Mouse (Mus musculus): Measurements from ENCODE around the gene Olfr324. TPM values are rescaled to one million over a fixed set of nuclear protein-coding genes. Genes with fewer than 3 reads are reported as not detected.

Gene Olfr324
- total RNA-seq (2021): not detected

- intact Hi-C loops (cut with DNase I): no loop called here
- no peak for DNase-seq (ENCODE audit: low spot score in 2 of 2)
These were observed at the start of gene Olfr324 for GRCm38 (mm10) chr11:58594814-58595213. TSS of gene Olfr324 (plus strand) at chr11:58595114.

DNA sequence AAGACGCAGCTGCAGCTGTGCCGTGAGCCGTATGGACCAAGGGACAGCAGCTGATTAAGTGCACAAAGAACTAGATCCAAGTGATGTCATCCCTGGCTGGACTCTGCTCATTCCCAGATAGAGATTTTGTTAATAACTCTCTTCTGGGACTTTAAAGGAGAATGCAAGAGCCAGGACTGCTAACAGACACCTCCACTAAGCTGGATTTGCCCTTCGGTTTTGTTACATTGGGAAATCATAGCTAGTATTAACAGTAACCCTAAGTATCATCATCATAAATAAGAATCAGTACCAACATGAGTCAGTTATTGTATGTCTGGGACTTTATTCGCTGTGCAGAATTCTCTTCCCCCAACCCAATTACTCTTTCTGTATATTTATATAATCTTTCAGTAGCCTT lies 48.6 kb upstream of the Olfr324 start, which contains the start of gene Olfr329-ps:
TSS of gene Olfr329-ps (minus strand) at position 101 of the 400 bp plus-strand sequence.
- intact Hi-C loops (cut with DNase I): no loop called here

GRCm38 (mm10) chr11:58555536-58555935 lies 39.4 kb upstream of the Olfr324 start, which contains the start of gene Olfr328:
TSS of gene Olfr328 (minus strand) at chr11:58555636.
- intact Hi-C loops (cut with DNase I): no loop called here
- DNase-seq (ENCODE audit: low spot score in 2 of 2): no peak

More for the DNA sequence above, 48.6 kb upstream of the Olfr324 start, which contains the start of gene Olfr329-ps:
- no peak for DNase-seq (ENCODE audit: low spot score in 2 of 2)

DNA sequence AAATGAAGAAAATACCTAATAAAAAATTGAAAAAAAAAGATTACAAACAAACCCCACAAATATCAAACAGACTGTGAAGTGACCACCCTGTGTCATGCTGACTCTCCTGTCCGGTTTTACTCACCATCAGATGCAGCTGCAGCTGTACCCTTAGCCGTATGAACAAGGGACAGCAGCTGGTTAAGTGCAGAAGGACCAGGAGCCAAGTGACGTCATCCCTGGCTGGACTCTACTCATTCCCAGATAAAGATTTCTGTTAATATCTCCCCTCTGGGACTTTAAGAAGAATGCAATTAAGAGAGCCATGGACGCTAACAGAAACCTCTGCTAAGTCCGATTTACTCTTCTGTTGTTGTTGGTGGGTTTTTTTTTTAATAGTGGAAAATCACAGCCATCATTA lies 24.5 kb upstream of the Olfr324 start, which contains the start of gene Olfr224:
TSS of gene Olfr224 (minus strand) at position 149 of the 400 bp plus-strand sequence.
- DNase-seq (ENCODE audit: low spot score in 2 of 2): no peak
- intact Hi-C loops (cut with DNase I): no loop called here

DNA sequence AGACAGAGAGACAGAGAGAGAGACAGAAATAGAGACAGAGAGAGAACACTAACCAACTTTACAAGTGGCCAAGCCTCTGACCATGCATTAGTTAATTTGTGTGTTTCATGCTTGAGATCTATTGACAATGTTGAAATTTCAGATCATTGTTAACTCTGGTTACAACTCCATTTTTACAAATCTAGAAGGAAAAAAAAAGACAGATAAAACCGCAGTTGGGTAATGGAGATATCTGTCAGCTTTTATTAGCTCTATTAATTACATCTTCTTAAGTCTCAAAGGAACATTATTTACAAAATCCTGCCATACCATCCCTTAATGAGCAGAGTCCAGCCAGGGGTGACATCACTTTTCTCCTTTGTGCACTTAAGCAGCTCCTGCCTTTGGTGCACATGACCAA lies 17.5 kb upstream of the Olfr324 start, which contains the start of gene Olfr325:
TSS of gene Olfr325 (plus strand) at position 301 of the 400 bp plus-strand sequence.
- DNase-seq (ENCODE audit: low spot score in 2 of 2): no peak
- intact Hi-C loops (cut with DNase I): no loop called here

GRCm38 (mm10) chr11:58578636-58579035 lies 16.3 kb upstream of the Olfr324 start:
- intact Hi-C loops (cut with DNase I): no loop called here
- DNase-seq (ENCODE audit: low spot score in 2 of 2): peak; percentile 9 to 49

DNA sequence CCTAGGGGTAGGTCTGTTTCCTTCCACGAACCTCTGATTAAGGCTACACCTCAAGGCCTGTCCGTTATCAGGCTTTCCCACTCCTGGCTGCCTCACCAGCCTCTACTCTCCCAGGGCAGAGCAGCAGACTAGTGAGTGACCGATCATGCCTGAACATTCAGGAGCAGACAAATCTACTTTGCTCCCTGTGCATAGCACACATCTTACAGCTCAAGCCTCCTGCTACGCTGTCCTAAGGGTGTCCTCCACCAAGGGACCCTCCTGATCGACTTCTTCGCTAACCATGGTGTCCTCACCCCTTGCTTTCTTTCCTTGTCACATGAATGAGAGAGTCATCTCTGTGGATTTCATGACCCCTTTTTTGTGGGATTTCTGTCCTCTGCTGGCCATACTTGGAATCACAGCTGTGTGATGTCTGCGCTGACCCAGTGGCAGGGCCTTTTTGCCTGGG lies 7.0 kb upstream of the Olfr324 start:
- peak; percentile 4 to 7 for DNase-seq (ENCODE audit: low spot score in 2 of 2)
- intact Hi-C loops (cut with DNase I): loop anchor here (2.0 kb wide), 1 partner anchor 185 kb away; no protein-coding TSS in a partner anchor

DNA sequence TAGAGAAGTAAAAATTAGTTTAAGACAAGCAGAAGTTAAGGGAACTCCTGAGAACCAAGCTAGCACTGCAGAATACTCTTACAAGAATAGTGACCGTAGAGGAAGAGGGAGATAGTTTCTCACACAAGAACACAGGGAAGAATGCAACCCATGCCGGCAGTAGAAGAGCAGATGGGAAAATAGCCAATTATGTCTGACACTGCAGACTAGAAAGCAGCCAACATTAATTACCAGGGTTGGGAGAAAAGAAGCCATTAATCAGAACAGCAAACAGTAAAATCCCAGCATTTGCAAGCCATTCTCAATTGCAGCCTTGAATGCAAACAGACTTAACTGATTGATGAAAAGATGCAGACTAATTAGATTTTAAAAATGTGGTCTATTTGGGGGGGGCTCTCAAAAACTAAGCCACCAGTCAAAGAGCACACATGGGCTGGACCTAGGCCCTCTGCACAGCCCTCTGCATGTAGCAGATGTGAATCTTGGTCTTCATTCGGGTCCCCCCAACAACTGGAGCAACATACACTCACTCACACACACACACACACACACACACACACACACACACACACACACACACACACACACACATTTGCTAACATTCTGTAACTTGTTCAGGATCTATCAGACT lies 6.2 kb upstream of the Olfr324 start:
- no peak for DNase-seq (ENCODE audit: low spot score in 2 of 2)
- intact Hi-C loops (cut with DNase I): loop anchor here (2.0 kb wide), 1 partner anchor 186 kb away; no protein-coding TSS in a partner anchor

- no peak for DNase-seq (ENCODE audit: low spot score in 2 of 2)
- intact Hi-C loops (cut with DNase I): no loop called here
These were observed 2.9 kb downstream of the Olfr324 start for GRCm38 (mm10) chr11:58597837-58598236.

- intact Hi-C loops (cut with DNase I): no loop called here
- no peak for DNase-seq (ENCODE audit: low spot score in 2 of 2)
These were observed 7.1 kb downstream of the Olfr324 start for GRCm38 (mm10) chr11:58602062-58602461.

GRCm38 (mm10) chr11:58602800-58603560 lies 8.1 kb downstream of the Olfr324 start:
- DNase-seq (ENCODE audit: low spot score in 2 of 2): no peak
- intact Hi-C loops (cut with DNase I): no loop called here

GRCm38 (mm10) chr11:58604688-58605087 lies 9.8 kb downstream of the Olfr324 start:
- intact Hi-C loops (cut with DNase I): no loop called here
- no peak for DNase-seq (ENCODE audit: low spot score in 2 of 2)

GRCm38 (mm10) chr11:58605228-58605627 lies 10.3 kb downstream of the Olfr324 start:
- no peak for DNase-seq (ENCODE audit: low spot score in 2 of 2)
- intact Hi-C loops (cut with DNase I): no loop called here

DNA sequence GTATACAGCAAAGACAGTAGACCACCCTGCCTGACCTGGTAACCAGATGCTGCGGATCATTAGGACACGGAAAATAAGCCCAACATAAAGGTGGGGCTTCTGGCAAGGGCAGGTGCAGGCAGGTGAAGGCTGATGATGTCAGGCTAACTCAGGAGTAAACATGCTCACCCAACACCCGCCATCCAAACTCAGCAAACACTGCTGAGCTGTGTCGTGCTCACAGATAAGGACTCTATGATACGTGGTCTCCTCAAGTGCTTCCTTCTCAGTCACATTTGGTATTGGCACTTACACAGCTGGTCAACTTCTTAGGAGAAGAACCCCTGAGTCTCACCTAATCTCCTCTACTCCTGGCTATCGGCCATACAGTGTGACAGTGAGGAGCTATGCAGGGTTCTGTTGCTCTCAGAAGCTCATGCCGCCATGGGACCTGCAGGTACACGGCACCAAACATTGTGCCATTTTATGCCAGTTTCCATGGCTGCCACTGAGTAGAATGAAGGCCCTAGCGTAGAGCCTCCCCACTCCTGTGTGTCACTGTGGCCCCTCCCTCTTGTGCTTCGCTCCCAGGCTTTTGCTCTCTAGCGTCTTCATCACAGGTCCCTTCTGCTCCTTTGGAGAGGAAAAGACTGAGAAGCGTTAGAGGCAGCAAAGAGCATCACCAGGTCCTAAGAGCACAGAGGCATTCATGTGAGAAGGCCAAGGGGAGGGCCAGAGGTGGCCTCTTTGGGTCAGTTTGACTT lies 11.4 kb downstream of the Olfr324 start:
- no peak for DNase-seq (ENCODE audit: low spot score in 2 of 2)
- intact Hi-C loops (cut with DNase I): no loop called here

- no peak for DNase-seq (ENCODE audit: low spot score in 2 of 2)
- intact Hi-C loops (cut with DNase I): no loop called here
These were observed 12.1 kb downstream of the Olfr324 start for GRCm38 (mm10) chr11:58607030-58607429.

- intact Hi-C loops (cut with DNase I): loop anchor here (10.0 kb wide), 1 partner anchor 329 kb away; no protein-coding TSS in a partner anchor
These were observed 18.4 kb downstream of the Olfr324 start for GRCm38 (mm10) chr11:58613359-58613758.

DNA sequence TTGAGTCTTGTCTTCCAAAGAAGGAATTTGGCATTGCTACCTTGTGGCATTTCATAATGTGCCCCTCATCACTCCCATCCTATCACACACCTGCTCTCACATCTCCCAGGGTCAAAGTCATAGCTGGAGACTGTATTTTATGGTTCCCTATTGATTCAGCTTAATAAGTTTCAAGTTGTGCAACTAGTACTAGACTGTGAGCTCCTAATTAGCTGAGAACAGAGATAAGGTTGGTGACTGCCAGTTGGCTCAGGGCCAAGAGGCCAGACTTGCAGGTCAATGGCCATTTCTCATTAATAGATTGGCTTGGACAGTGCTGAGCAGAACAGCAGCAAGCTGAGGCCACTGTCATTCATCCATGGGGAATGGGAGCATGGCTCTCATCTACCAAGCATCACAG lies 19.6 kb downstream of the Olfr324 start:
- DNase-seq (ENCODE audit: low spot score in 2 of 2): no peak
- intact Hi-C loops (cut with DNase I): loop anchor here (10.0 kb wide), 1 partner anchor 330 kb away; no protein-coding TSS in a partner anchor

More at GRCm38 (mm10) chr11:58613359-58613758, 18.4 kb downstream of the Olfr324 start:
- DNase-seq (ENCODE audit: low spot score in 2 of 2): no peak

- intact Hi-C loops (cut with DNase I): loop anchor here (10.0 kb wide), 1 partner anchor 331 kb away; no protein-coding TSS in a partner anchor
- DNase-seq (ENCODE audit: low spot score in 2 of 2): no peak
These were observed 21.1 kb downstream of the Olfr324 start, which contains the start of gene 2210407C18Rik for GRCm38 (mm10) chr11:58615975-58616374. TSS of gene 2210407C18Rik (minus strand) at chr11:58616075.

DNA sequence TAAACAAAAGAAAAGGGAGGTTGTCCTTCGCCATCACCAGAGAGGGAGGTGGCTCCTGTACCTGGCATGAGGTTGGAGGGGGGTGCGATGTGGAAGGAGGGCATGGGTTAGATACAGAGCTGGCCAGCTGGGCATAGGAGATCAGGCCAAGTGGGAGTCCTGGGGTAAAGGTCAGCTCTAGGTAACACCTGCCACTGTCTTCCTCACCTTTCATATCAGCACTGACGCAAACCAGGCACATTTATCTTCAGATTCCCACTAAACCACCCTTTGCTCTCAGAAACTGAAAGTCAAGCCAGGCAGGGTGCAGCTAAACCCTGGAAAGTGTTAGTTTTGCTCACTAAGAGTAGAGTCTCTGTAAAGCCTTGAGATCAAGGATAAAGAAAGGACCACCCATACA lies 23.5 kb downstream of the Olfr324 start:
- intact Hi-C loops (cut with DNase I): loop anchor here (10.0 kb wide), 1 partner anchor 334 kb away; no protein-coding TSS in a partner anchor
- DNase-seq (ENCODE audit: low spot score in 2 of 2): no peak
